Mouse (Mus musculus) skeletal muscle tissue, adult 2 months (tissue): ENCODE measurements at regions not wholly inside any gene's neighbourhood (a gene's known extent, or its start where the extent isn't known, plus 50 kb on each side); places are given as distances from the start of the nearest gene placed in this dataset.
"Not testable (repeated sequence)": the region's sequence is repeated elsewhere in the genome, so short reads cannot be mapped to it uniquely, and the experiment has no call there.

ENCODE experiments used
- DNase-seq: peaks from one replicate; pipeline ENCODE4 v3.0.0-alpha.2; 2012; ENCODE audit warnings: low read depth, low spot score

DNA sequence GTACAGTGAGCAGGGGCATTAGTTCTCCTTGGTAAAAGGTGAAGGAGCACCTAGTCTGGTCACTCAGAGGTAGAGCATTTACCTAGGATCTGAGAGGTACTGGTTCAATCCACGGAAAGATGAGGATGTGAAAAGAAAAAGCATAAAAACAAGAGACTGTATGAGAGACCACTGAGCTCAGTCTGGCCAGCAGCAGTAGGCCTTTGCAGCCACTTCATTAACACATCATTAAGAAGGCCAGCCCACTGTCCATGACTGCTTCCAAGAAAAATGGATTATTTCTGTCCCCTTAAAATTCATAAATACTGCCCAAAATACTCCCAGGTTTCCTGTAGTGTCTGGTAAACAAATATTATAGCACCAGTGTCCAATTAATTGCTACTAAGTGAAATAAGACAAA is 499.3 kb upstream of the 4930578C19Rik start:
- no peak for DNase-seq

DNA sequence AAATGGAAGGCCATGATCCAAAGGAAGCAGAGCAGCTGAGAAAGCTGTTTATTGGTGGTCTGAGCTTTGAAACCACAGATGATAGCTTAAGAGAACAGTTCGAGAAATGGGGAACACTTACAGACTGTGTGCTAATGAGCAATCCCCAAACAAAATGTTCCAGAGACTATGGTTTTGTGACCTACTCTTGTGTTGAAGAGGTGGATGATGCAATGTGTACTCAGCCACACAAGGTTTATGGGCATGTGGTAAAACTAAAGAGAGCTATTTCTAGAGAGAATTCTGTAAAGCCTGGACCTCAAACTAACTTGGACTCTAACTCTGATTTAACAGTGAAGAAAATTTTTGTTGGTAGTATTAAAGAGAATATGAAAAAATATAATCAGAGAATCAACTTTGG is 481.4 kb upstream of the 4930578C19Rik start:
- DNase-seq: no peak

GRCm38 (mm10) chrX:18933340-18933739 is 472.1 kb upstream of the 4930578C19Rik start:
- DNase-seq: no peak

DNA sequence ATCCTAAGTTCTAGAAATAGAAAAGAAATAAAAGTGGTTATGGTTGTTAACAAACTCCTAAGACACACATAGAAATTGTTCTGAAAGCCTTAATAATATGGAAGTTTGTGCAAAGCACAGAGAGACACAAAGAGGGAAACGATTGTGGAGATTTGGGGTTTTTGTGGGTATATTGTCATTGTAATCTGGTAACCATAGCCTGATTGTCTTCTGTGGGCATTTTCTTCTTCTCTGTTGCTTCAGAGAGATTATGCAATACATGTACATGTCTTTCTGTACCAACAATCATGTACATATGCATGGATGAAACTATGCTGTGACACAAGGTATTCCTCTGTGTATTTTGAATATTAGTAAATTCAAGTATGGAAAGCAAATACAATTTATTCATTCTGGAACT is 461.9 kb upstream of the 4930578C19Rik start:
- no peak for DNase-seq

DNA sequence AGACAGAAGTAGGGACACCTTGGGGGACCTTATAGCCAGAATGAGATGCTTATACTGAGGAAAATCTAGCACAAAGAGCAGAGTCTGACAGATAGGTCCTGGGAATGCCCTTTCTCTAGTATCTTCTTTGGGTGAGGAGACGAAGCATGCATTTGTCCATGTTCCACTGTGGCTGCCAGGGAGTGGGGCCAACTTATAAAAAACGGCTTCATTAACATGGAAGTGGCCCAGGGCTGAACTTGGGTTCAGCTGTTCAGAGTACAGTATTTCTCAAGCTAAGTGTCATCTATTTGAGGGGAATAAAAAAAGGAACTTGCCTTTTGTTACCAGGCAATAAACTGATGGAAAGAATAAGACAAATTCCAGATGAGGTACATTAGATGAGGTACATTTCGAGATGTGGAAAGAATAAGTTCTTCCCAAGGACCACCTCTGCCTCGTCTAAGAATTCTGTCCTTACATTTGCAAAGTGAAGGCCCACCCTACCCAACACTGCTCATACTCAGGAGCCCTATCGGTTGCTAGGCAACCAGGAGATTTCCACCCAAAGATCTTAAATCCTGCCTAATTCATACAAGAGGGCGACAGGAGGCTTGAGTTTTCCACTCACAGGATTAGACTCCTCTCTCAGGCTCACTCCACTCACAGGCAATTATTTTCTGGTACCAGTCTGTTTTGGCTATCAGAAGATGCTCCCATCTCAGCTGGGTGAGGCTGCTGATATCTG is 460.3 kb upstream of the 4930578C19Rik start:
- no peak for DNase-seq

DNA sequence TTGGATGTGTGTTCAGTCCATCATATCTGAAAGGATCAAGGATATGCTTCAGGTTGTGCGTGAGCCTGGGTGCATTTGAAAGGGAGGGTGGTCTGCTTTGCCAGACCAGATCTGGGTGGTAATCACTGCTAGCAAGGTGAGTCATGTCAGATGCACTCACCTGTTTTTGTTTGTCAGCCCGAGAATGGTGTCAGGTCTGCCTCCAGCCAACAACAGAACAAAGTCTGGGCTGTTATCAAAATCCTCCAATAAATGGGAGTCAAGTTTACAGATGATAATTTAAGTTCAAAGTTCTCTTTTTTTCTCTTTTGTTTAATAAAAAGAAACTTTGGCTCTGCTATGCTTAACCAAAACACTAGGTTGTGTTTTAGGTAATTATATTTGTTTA is 421.6 kb upstream of the 4930578C19Rik start:
- no peak for DNase-seq

DNA sequence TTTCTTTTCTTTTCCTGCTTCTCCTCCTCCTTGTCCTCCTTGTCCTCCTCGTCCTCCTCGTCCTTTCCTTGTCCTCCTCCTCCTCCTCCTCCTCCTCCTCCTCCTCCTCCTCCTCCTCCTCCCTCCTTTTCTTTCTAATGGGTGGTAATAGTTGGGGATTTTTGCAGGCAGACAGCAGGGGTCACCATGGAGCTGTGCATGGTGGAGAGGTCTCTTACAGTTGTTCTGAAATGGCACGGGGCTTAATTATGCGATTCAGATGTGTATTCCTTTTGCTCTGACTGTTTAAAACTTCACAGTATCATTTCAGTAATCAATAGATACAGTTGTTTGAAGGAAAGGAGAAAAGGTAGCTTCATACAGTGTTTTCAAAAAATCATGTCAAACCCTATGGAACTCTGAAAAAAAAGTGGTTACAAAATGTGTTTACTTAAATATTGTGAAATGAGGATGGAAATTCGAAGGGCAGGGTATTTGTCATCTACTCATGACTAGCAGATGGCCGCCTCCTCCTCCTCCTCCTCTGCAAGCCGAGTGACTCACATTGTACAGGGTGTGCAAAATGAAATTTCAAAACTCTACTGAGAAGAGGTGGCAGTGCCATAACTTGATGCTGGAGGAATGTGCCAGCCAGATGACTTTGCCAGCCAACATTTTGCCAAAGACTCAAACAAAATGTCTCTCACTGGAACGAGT is 421.0 kb upstream of the 4930578C19Rik start:
- DNase-seq: no peak

DNA sequence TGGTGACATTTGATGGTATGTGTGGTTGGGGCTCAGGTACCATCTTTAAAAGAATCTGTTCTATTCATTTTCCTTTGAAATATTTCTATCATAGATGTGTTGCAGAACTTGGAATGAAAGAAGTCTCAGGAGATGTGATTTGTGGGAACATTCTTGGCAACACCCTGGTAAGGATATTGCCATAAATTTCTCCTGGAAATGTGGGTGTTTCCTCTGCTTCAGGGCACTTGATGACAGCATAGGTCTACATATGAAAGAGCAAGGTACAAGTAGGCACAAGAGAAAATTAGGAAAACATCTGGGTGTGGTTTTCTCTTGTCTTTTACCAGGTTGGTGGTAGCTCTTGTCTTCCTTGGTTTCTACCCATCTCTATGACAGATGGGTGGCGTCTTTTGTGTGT is 414.5 kb upstream of the 4930578C19Rik start:
- no peak for DNase-seq

- DNase-seq: peak; percentile 28
These were observed 412.9 kb upstream of the 4930578C19Rik start for GRCm38 (mm10) chrX:18874051-18874450.

- DNase-seq: no peak
These were observed 377.5 kb upstream of the 4930578C19Rik start for GRCm38 (mm10) chrX:18838668-18839067.

- not testable (repeated sequence) for DNase-seq
These were observed 363.8 kb upstream of the 4930578C19Rik start for GRCm38 (mm10) chrX:18824971-18825370.

GRCm38 (mm10) chrX:18814441-18814973 is 353.3 kb upstream of the 4930578C19Rik start:
- no peak for DNase-seq
